Mouse (Mus musculus): ENCODE results near the gene Maml1. TPM values are rescaled to one million over a fixed set of nuclear protein-coding genes. Genes with fewer than 3 reads are reported as not detected.
A peak's percentile ranks its signal among the peaks of the same experiment; 100 is the strongest.

Maml1 gene
- total RNA-seq, 2 experiments from 2014 or later = 8.8 to 30.6 TPM

GRCm38 (mm10) chr11:50223783-50224662 lies 68.1 kb downstream of the Maml1 start:
- ATAC-seq (ENCODE audit: poor library complexity, severe bottlenecking) = peak; percentile 48

- ATAC-seq (ENCODE audit: poor library complexity, severe bottlenecking) = no peak
Measured at GRCm38 (mm10) chr11:50222559-50223276, 69.4 kb downstream of the Maml1 start.

GRCm38 (mm10) chr11:50219833-50220232 lies 72.3 kb downstream of the Maml1 start:
- no peak for ATAC-seq (ENCODE audit: poor library complexity, severe bottlenecking)

- ATAC-seq (ENCODE audit: poor library complexity, severe bottlenecking) = no peak
Measured at GRCm38 (mm10) chr11:50217811-50218210, 74.3 kb downstream of the Maml1 start.

GRCm38 (mm10) chr11:50216724-50217366 lies 75.3 kb downstream of the Maml1 start:
- no peak for ATAC-seq (ENCODE audit: poor library complexity, severe bottlenecking)

- no peak for ATAC-seq (ENCODE audit: poor library complexity, severe bottlenecking)
Measured at GRCm38 (mm10) chr11:50215633-50216032, 76.5 kb downstream of the Maml1 start.

GRCm38 (mm10) chr11:50214631-50215030 lies 77.5 kb downstream of the Maml1 start:
- no peak for ATAC-seq (ENCODE audit: poor library complexity, severe bottlenecking)

- peak; percentile 2; the same call in 1 of the 2 replicates for ATAC-seq (ENCODE audit: poor library complexity, severe bottlenecking)
Measured at GRCm38 (mm10) chr11:50212848-50213758, 79.0 kb downstream of the Maml1 start.

GRCm38 (mm10) chr11:50212060-50212739 lies 79.9 kb downstream of the Maml1 start:
- no peak for ATAC-seq (ENCODE audit: poor library complexity, severe bottlenecking)

GRCm38 (mm10) chr11:50211322-50212059 lies 80.6 kb downstream of the Maml1 start:
- no peak for ATAC-seq (ENCODE audit: poor library complexity, severe bottlenecking)

- ATAC-seq (ENCODE audit: poor library complexity, severe bottlenecking) = peak; percentile 68
Measured at GRCm38 (mm10) chr11:50210505-50211151, 81.5 kb downstream of the Maml1 start, which contains the start of the genes Sqstm1 and Mgat4b. Gene Sqstm1, minus strand, starts transcription at chr11:50210827. Gene Mgat4b, plus strand, starts transcription at chr11:50210890.

- peak; percentile 89 for ATAC-seq (ENCODE audit: poor library complexity, severe bottlenecking)
Measured at GRCm38 (mm10) chr11:50210101-50210504, 82.0 kb downstream of the Maml1 start.

GRCm38 (mm10) chr11:50208039-50208438 lies 84.1 kb downstream of the Maml1 start:
- no peak for ATAC-seq (ENCODE audit: poor library complexity, severe bottlenecking)

- no peak for ATAC-seq (ENCODE audit: poor library complexity, severe bottlenecking)
Measured at GRCm38 (mm10) chr11:50207344-50207743, 84.8 kb downstream of the Maml1 start.

- ATAC-seq (ENCODE audit: poor library complexity, severe bottlenecking) = no peak
Measured at GRCm38 (mm10) chr11:50206037-50206436, 86.1 kb downstream of the Maml1 start.
